Mouse (Mus musculus): ENCODE measurements around the gene Stk32b. TPM values are rescaled to one million over a fixed set of nuclear protein-coding genes. Genes with fewer than 3 reads are reported as not detected.

Gene Stk32b
- polyA plus RNA-seq, 1 experiment from 2014 or later, result 7.2 TPM

GRCm38 (mm10) chr5:37720670-37721069, 3.7 kb upstream of the Stk32b start:
- peak overlapping the region; percentile 35 for H3K4me2 ChIP-seq (replicated peaks)

GRCm38 (mm10) chr5:37717384-37717963, 503 bp upstream of the Stk32b start:
- peaks cover 36% of the 10 kb centered on the region for H3K4me1 ChIP-seq
- ATAC-seq (ENCODE audit: low FRiP score, low read depth), result no peak
- H3K4me3 ChIP-seq, result peak overlapping the region; percentile 58
- H3K9ac ChIP-seq, result peak overlapping the region; percentile 66
- H3K27me3 ChIP-seq, result peaks cover 44% of the 10 kb centered on the region
- peak overlapping the region; percentile 85 for H3K4me2 ChIP-seq (replicated peaks)
- H3K27ac ChIP-seq, result no peak overlapping the region
- peaks cover 5% of the 10 kb centered on the region; the same call in 1 of the 2 replicates for H3K9me3 ChIP-seq
- WGBS, result 1% methylated on average over 14 of the region's 14 CpGs
- H3K36me3 ChIP-seq, result no peaks in the 10 kb centered on the region

More at GRCm38 (mm10) chr5:37720670-37721069, 3.7 kb upstream of the Stk32b start:
- WGBS, result 8% methylated on average over 6 of the region's 6 CpGs
- H3K27me3 ChIP-seq, result peaks cover 37% of the 10 kb centered on the region
- ATAC-seq (ENCODE audit: low FRiP score, low read depth), result no peak
- peak overlapping the region; percentile 48 for H3K27ac ChIP-seq
- no peaks in the 10 kb centered on the region; the same call in 1 of the 2 replicates for H3K9me3 ChIP-seq
- peaks cover 50% of the 10 kb centered on the region for H3K4me1 ChIP-seq
- H3K4me3 ChIP-seq, result no peak overlapping the region
- H3K9ac ChIP-seq, result no peak overlapping the region
- H3K36me3 ChIP-seq, result no peaks in the 10 kb centered on the region

GRCm38 (mm10) chr5:37709257-37709904, 7.6 kb downstream of the Stk32b start:
- no peaks in the 10 kb centered on the region for H3K4me1 ChIP-seq
- WGBS, result 84% methylated on average over 5 of the region's 5 CpGs
- H3K36me3 ChIP-seq, result 0 out of 2 replicates have a peak, but pooled peaks cover 3% of the 10 kb centered on the region
- H3K9me3 ChIP-seq, result peaks cover 19% of the 10 kb centered on the region; the same call in 1 of the 2 replicates
- H3K27ac ChIP-seq, result no peak overlapping the region
- no peak overlapping the region for H3K4me2 ChIP-seq (replicated peaks)
- ATAC-seq (ENCODE audit: low FRiP score, low read depth), result no peak
- no peaks in the 10 kb centered on the region for H3K27me3 ChIP-seq
- H3K9ac ChIP-seq, result no peak overlapping the region
- no peak overlapping the region for H3K4me3 ChIP-seq

GRCm38 (mm10) chr5:37708124-37708523, 8.8 kb downstream of the Stk32b start:
- H3K9ac ChIP-seq, result no peak overlapping the region
- no peak for ATAC-seq (ENCODE audit: low FRiP score, low read depth)
- H3K4me2 ChIP-seq (replicated peaks), result no peak overlapping the region
- peaks cover 19% of the 10 kb centered on the region; the same call in 1 of the 2 replicates for H3K9me3 ChIP-seq
- 0 out of 2 replicates have a peak, but pooled peaks cover 3% of the 10 kb centered on the region for H3K36me3 ChIP-seq
- H3K27ac ChIP-seq, result no peak overlapping the region
- no peaks in the 10 kb centered on the region for H3K27me3 ChIP-seq
- WGBS, result 62% methylated on average over 3 of the region's 3 CpGs
- H3K4me3 ChIP-seq, result no peak overlapping the region
- no peaks in the 10 kb centered on the region for H3K4me1 ChIP-seq

- Histone ChIP-seq H3K9me3 (peaks cover 11% of the 10 kb centered on the region; the same call in 1 of the 2 replicates), H3K4me3 (no peak overlapping the region), H3K27ac (no peak overlapping the region), H3K27me3 (no peaks in the 10 kb centered on the region), H3K9ac (no peak overlapping the region), H3K36me3 (no peaks in the 10 kb centered on the region), H3K4me2 (replicated peaks) (no peak overlapping the region), H3K4me1 (peaks cover 6% of the 10 kb centered on the region; the same call in 1 of the 2 replicates)
- no peak for ATAC-seq (ENCODE audit: low FRiP score, low read depth)
- 85% methylated on average over 2 of the region's 2 CpGs for WGBS
These were observed 12.0 kb downstream of the Stk32b start for GRCm38 (mm10) chr5:37704962-37705361.

- WGBS, result 65% methylated on average over 12 of the region's 12 CpGs
- Histone ChIP-seq H3K27ac (no peak overlapping the region), H3K4me1 (peaks cover 9% of the 10 kb centered on the region; the same call in 1 of the 2 replicates), H3K9ac (no peak overlapping the region), H3K4me3 (no peak overlapping the region), H3K9me3 (no peaks in the 10 kb centered on the region), H3K4me2 (replicated peaks) (no peak overlapping the region), H3K36me3 (no peaks in the 10 kb centered on the region), H3K27me3 (peaks cover 12% of the 10 kb centered on the region; the same call in 1 of the 2 replicates)
- peak; percentile 83 for ATAC-seq (ENCODE audit: low FRiP score, low read depth)
These were observed 17.2 kb downstream of the Stk32b start for GRCm38 (mm10) chr5:37699757-37700156.

GRCm38 (mm10) chr5:37697286-37697685, 19.7 kb downstream of the Stk32b start:
- ATAC-seq (ENCODE audit: low FRiP score, low read depth), result no peak
- H3K4me2 ChIP-seq (replicated peaks), result no peak overlapping the region
- H3K27ac ChIP-seq, result no peak overlapping the region
- H3K9ac ChIP-seq, result no peak overlapping the region
- peaks cover 9% of the 10 kb centered on the region; the same call in 1 of the 2 replicates for H3K4me1 ChIP-seq
- peaks cover 19% of the 10 kb centered on the region for H3K27me3 ChIP-seq
- H3K4me3 ChIP-seq, result no peak overlapping the region
- 85% methylated on average over 7 of the region's 7 CpGs for WGBS
- no peaks in the 10 kb centered on the region for H3K9me3 ChIP-seq
- no peaks in the 10 kb centered on the region for H3K36me3 ChIP-seq

- Histone ChIP-seq H3K4me1 (peaks cover 9% of the 10 kb centered on the region; the same call in 1 of the 2 replicates), H3K4me3 (no peak overlapping the region), H3K9me3 (no peaks in the 10 kb centered on the region), H3K9ac (no peak overlapping the region), H3K27me3 (peaks cover 19% of the 10 kb centered on the region), H3K4me2 (replicated peaks) (no peak overlapping the region), H3K27ac (no peak overlapping the region), H3K36me3 (no peaks in the 10 kb centered on the region)
- ATAC-seq (ENCODE audit: low FRiP score, low read depth), result no peak
- 46% methylated on average over 4 of the region's 4 CpGs for WGBS
These were observed 21.2 kb downstream of the Stk32b start for GRCm38 (mm10) chr5:37695773-37696172.

- H3K27me3 ChIP-seq, result peaks cover 12% of the 10 kb centered on the region
- no peaks in the 10 kb centered on the region for H3K36me3 ChIP-seq
- no peaks in the 10 kb centered on the region for H3K4me1 ChIP-seq
- no peaks in the 10 kb centered on the region for H3K9me3 ChIP-seq
- H3K27ac ChIP-seq, result no peak overlapping the region
- H3K9ac ChIP-seq, result no peak overlapping the region
- H3K4me3 ChIP-seq, result no peak overlapping the region
- 80% methylated on average over 3 of the region's 3 CpGs for WGBS
- H3K4me2 ChIP-seq (replicated peaks), result no peak overlapping the region
- ATAC-seq (ENCODE audit: low FRiP score, low read depth), result no peak
These were observed 24.2 kb downstream of the Stk32b start for GRCm38 (mm10) chr5:37692759-37693158.

GRCm38 (mm10) chr5:37670781-37671180, 46.2 kb downstream of the Stk32b start:
- no peak for ATAC-seq (ENCODE audit: low FRiP score, low read depth)
- no peaks in the 10 kb centered on the region for H3K36me3 ChIP-seq
- H3K27ac ChIP-seq, result no peak overlapping the region
- 0 out of 2 replicates have a peak, but pooled peaks cover 3% of the 10 kb centered on the region for H3K27me3 ChIP-seq
- no peak overlapping the region for H3K9ac ChIP-seq
- no peaks in the 10 kb centered on the region for H3K4me1 ChIP-seq
- 84% methylated on average over 7 of the region's 7 CpGs for WGBS
- H3K4me3 ChIP-seq, result no peak overlapping the region
- no peaks in the 10 kb centered on the region for H3K9me3 ChIP-seq
- no peak overlapping the region for H3K4me2 ChIP-seq (replicated peaks)

GRCm38 (mm10) chr5:37664962-37665361, 52.0 kb downstream of the Stk32b start:
- Histone ChIP-seq H3K9me3 (no peaks in the 10 kb centered on the region), H3K27me3 (no peaks in the 10 kb centered on the region), H3K27ac (no peak overlapping the region), H3K4me3 (no peak overlapping the region), H3K9ac (no peak overlapping the region), H3K4me1 (no peaks in the 10 kb centered on the region), H3K36me3 (no peaks in the 10 kb centered on the region), H3K4me2 (replicated peaks) (no peak overlapping the region)
- WGBS, result 41% methylated on average over 3 of the region's 3 CpGs
- ATAC-seq (ENCODE audit: low FRiP score, low read depth), result no peak

- H3K4me3 ChIP-seq, result no peak overlapping the region
- H3K27ac ChIP-seq, result no peak overlapping the region
- H3K4me2 ChIP-seq (replicated peaks), result no peak overlapping the region
- no peaks in the 10 kb centered on the region for H3K27me3 ChIP-seq
- H3K36me3 ChIP-seq, result no peaks in the 10 kb centered on the region
- H3K9ac ChIP-seq, result no peak overlapping the region
- ATAC-seq (ENCODE audit: low FRiP score, low read depth), result no peak
- 77% methylated on average over 4 of the region's 4 CpGs for WGBS
- H3K4me1 ChIP-seq, result no peaks in the 10 kb centered on the region
- H3K9me3 ChIP-seq, result no peaks in the 10 kb centered on the region
These were observed 57.8 kb downstream of the Stk32b start for GRCm38 (mm10) chr5:37659177-37659576.

Data from limb, embryonic 13.5 days (tissue).